Mouse (Mus musculus): ENCODE results near the gene Lnpep.
"Not testable (repeated sequence)": the region's sequence is repeated elsewhere in the genome, so short reads cannot be mapped to it uniquely, and the experiment has no call there.

Gene Lnpep

DNA sequence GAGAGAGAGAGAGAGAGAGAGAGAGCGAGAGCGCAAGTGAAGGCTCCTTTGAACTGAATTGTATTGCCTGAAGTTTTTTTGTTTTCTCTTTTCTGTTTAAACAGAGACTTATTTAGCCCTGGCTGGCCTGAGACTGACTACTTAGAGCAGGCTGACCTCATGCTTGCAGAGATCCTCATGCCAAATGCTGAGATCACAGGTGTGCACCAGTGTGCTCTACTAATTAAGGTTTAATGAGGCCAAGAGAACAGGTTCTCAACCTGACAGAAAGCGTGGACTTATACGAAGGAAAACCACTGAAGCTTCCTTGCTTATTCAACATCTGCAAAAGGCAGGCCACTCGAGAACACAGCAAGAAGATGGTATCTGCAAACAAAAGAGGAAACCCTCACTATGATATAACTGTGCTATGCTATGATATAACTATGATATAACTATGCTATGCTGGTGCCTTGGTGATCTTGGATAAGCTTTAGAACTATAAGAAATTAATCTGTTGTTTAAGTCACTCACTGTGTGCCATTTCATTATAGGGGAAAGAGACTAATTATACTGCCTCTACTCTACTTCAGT is 16.3 kb downstream of the Lnpep start:
- DNase-seq: no peak

DNA sequence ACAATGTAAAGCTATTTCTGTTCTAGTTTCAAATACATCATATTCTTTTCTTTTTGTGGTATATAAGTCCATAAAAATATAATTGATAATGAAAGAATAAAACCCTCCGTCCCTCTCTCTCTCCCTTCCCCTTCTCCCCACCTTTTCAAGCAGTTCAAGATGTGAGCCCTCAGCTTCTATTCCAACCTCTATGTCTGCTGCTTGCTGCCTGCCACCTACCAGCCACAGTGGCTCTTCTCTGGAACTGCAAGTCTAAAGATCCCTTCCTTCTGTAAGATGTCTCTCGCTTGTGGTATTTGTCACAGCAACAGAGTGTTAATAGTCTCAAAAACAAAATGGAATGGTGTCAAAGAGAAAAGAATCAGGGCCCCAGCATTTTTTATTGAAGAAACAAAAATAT is 20.3 kb downstream of the Lnpep start:
- DNase-seq: no peak

DNA sequence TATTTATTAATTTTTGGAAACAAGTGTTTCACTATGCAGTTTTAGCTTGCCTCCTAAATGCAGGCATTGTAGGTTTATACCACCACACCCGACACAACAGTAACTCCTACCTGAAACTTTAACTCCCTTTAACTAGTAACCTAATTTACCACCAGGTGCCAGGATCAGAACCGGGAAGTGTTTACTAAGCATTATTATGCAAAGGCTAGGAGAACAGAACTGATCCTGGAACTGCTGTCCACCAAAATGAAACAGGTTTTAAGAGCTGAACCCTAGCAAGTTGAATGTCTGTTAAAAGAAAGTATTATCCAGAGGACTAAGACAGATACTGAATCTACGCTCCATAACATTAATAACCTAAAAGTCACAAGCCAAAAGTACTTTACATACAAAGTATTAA is 21.2 kb downstream of the Lnpep start:
- DNase-seq: no peak

DNA sequence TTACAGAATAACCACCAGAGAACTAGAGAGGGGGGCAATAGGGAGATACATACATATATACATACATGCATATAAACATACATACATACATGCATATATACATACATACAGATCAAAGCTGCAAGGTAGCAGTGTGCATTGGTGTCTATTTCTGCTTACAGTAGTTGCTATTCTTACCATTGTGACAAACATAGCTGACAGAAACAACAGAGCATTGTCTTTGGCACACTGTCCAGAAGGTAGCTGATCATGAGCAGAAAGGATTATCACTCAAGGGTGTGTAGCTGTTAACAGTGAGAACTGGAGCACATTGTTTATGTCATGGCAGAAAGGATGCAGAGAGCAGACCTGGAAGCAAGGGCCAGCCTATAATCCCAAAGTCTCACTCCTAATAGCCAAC is 22.1 kb downstream of the Lnpep start:
- DNase-seq: no peak

GRCm38 (mm10) chr17:17602330-17602729 is 22.5 kb downstream of the Lnpep start:
- DNase-seq: no peak

- peak; percentile 98 for DNase-seq
Measured at GRCm38 (mm10) chr17:17600804-17601252, 24.0 kb downstream of the Lnpep start.

DNA sequence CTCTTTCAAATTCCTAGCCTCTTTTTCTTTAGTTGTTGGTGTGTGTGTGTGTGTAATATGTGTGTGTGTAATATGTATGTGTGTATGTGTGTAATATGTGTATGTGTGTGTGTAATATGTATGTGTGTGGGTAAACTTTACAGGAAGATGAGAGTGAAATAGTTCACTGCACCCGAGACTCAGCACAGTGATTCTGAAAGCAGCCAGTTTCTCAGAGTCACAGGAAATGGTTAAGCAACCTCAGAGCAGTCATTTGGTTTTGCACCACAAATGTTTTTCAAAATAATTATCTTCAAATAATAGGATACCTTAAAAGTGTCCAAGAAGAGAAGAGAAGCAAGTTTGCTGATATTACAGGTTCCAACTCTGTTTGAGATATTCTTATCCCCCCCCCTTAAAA is 24.8 kb downstream of the Lnpep start:
- DNase-seq: no peak

DNA sequence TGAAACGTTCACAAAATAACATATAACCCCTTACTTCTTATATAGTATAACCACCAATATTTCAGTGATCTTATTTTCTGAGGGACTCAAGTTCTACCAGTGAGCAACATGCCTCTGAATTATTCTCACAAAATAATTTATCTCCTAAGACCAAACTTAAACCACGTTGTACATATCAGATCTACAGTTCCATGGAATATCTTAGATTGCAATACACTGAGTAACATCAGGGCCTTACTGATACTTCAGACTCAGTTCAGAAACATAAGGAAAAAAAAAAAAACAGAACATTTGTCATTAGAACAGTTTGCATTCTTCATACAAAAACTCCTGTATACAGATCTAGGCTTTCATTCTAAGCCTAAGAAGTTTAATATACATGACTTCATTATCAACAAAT is 26.5 kb downstream of the Lnpep start:
- no peak for DNase-seq

GRCm38 (mm10) chr17:17592926-17593325 is 31.9 kb downstream of the Lnpep start:
- DNase-seq: peak; percentile 94

DNA sequence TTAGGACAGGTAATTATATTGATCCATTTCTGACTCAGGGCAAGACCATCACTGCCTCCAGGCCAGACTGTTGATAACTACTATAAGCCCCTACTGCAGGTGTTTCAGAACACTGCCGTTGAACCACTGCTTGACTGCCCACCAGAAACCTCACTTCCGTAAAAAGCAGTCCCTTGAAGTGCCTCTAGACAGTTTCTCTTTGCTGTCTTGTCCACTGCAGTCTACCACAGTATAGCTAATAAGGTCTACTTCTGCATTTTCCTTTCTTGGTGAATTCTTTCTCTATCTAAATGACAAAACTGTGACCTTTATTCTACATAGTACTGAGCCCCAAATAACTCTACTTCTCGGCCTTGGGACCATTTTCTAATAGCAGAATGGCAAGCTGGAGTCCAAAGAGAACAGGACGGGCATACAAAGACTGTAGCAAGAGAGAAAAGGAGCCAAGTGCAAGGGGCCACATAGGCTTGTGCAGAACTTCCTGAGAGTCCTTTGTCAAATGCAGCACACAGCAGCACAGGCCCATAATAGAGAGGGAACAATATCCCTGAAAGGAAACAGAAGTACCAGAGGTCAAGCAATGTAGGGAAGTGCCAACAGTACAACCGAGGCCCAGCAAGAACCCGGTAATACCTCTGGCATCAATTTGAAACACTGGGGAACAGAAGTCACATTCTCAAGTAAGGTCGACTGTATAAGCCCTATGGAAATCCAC is 37.4 kb downstream of the Lnpep start:
- DNase-seq: no peak

GRCm38 (mm10) chr17:17585115-17585514 is 39.7 kb downstream of the Lnpep start:
- no peak for DNase-seq

- DNase-seq: no peak
Measured at GRCm38 (mm10) chr17:17583896-17584295, 41.0 kb downstream of the Lnpep start.

DNA sequence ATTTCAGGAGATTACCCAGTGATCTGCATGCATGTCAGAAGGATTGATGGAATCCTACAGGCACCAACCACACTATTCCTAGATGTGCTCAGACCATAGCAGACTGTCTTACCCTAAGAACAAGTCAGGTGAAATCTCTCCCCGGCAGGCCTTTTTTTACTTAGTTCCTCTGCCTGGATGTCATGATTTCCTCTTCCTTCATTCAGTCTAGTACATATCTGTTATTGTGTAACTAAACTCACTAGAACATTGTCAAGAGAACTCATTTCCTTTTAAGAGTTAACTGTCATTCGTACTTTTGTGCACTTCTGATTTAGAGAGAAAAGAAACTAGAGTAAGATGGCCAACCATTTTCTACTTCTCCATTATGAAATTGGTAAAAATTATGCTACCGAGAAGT is 43.6 kb downstream of the Lnpep start:
- no peak for DNase-seq

DNA sequence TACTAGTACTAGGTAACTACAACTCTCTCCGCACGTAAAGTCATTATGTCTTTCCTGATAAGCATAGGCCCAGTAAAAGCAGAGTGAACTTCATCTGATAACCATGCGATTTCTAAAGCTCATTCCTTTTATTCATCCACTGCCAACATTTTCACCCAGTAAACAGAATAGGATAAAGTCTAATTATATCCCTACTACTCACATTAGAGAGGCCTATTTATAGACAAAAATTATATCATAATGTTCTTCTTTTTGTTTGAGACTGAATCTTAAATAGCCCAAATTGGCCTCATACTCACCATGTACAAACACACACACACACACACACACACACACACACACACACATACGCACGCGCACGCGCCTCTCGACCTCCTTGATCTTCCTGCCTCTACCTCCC is 48.5 kb downstream of the Lnpep start:
- peak; percentile 82 for DNase-seq

GRCm38 (mm10) chr17:17567071-17567470 is 57.8 kb downstream of the Lnpep start:
- DNase-seq: no peak

DNA sequence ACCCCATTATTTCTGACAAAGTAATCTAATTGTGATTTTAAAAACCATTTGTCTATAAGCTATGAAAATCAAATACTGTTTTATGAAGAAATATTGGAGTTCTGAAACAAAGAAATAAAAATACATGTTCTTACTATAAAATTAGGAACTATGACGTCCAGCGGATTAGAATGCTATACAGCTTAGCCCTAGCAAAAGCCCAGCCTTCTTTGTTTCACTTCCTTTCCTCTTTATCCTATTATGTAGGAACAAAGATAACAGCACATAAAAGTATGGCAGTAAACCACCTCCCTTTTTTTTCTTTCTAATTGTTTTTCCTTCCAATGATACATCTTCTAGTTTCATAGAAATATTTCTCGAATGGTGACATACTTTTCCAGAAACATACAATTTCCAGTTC is 75.9 kb downstream of the Lnpep start:
- DNase-seq: no peak

GRCm38 (mm10) chr17:17531338-17531737 is 93.5 kb downstream of the Lnpep start:
- DNase-seq: no peak

GRCm38 (mm10) chr17:17516384-17517016 is 108.3 kb downstream of the Lnpep start:
- no peak for DNase-seq

DNA sequence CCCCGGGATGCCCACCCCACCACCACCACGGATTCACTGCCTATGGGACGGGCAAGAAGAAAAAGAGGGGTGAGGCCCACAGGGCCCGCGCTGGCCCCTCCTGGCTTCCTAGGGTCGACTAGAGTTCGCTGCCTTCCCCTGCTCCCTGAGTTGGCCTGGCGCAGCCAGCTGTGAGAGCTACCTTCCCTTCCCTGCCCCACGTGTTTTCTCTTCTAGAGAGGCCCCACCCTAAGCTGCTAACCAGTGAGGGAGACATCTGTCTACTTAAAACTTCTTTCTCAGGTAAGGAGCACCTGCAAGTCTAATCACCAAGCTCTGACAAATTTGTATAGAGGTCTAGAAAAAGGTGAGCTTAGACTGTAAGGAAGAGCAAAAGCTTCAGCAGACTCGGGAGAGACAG is 118.2 kb downstream of the Lnpep start:
- DNase-seq: no peak

- no peak for DNase-seq
Measured at GRCm38 (mm10) chr17:17499278-17499677, 125.6 kb downstream of the Lnpep start.

DNA sequence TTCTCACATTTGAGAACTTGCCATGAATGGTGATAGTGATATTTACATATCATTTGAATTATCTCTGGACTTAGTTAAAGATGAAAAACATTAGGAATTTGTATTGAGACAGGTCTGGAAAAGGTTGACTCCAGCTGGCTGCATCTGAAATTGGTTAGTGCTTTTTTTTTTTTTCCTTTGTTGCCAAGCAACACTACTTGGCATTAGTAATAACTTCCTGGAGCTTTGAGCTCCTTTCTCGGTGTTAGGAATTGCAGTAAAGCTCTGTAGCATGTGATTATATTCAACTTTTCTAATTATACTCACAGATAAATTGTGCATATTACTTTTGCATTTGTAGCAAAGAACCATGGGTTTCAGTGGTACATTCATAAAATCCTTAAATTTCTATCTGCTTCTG is 126.0 kb downstream of the Lnpep start:
- no peak for DNase-seq

GRCm38 (mm10) chr17:17496730-17497129 is 128.1 kb downstream of the Lnpep start:
- peak; percentile 16 for DNase-seq

GRCm38 (mm10) chr17:17496234-17496633 is 128.6 kb downstream of the Lnpep start:
- not testable (repeated sequence) for DNase-seq

DNA sequence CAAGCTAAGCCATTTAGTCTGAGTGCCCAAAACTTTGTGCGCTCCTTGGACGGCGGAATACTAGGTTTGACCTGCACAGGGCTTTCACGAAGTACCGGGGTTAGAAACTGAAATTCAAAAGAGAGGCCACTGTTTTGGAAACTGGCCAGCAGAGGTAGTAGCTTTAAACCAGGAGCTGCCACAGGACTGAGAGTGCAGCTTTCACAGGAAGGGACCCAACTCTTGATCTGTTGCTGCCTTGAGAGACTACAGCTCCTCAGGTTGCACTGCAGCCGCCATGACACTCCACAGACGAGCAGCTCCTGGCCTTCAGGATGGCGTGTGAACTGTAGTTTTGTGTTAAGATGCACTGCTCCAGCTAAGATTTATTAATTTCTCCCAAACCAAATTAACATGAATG is 132.7 kb downstream of the Lnpep start:
- no peak for DNase-seq

- no peak for DNase-seq
Measured at GRCm38 (mm10) chr17:17491622-17492001, 133.2 kb downstream of the Lnpep start.
